Mouse (Mus musculus) stomach, postnatal 0 days (tissue): ENCODE results near the gene Cand2.

Experiments used
- CTCF ChIP-seq: IDR thresholded peaks from 2 replicates; pipeline ENCODE4 v1.5.1; 2016; ENCODE audit warnings: antibody characterized with exemption, low read depth, mild to moderate bottlenecking, moderate library complexity
- EP300 ChIP-seq: optimal IDR thresholded peaks from 2 replicates; pipeline ENCODE3; 2016; ENCODE audit warnings: antibody characterized with exemption

DNA sequence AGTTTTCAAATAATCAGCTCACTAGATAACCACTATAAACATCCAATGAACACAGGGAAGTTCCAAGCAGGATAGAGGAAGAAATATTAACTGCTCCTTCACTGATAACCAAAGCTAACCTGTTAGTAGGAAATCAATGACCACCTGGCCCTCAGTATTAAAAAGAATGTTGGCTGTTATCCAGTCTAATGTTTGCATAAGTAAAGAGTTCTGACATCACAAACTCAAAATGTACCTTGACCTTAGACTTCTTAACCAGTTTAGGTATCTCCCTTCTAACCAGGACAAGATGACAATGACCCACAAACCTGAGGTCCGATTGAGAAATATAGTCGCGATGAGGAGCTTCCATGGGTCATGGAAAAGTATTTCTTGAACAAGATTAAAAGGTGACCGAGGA is 70.7 kb downstream of the Cand2 start:
- TF ChIP-seq CTCF (no peak), EP300 (no peak)
